Mouse (Mus musculus): ENCODE measurements around the gene Slco1a6. TPM values are rescaled to one million over a fixed set of nuclear protein-coding genes. Genes with fewer than 3 reads are reported as not detected.

Slco1a6 gene
- not detected for polyA plus RNA-seq (2015; fragmentation: Illumina TruSeq; extraction: RNeasy Lipid Tissue Mini Kit (QIAGEN cat#74804); ENCODE audit: low read depth, low replicate concordance)

GRCm38 (mm10) chr6:142208421-142208820, at the start of gene Slco1a6:
Gene Slco1a6 (minus strand): TSS chr6:142208521.

Other genes with a start within 250 kb of the Slco1a6 start
- not detected for gene Gm6614, start 197.1 kb downstream of the Slco1a6 start, polyA plus RNA-seq (2015; fragmentation: Illumina TruSeq; extraction: RNeasy Lipid Tissue Mini Kit (QIAGEN cat#74804); ENCODE audit: low read depth, low replicate concordance)
- gene Iapp, start 89.9 kb upstream of the Slco1a6 start, polyA plus RNA-seq (2015; fragmentation: Illumina TruSeq; extraction: RNeasy Lipid Tissue Mini Kit (QIAGEN cat#74804); ENCODE audit: low read depth, low replicate concordance) = not detected
- 0.18 TPM for gene Slco1a5, start 114.5 kb upstream of the Slco1a6 start, polyA plus RNA-seq (2015; fragmentation: Illumina TruSeq; extraction: RNeasy Lipid Tissue Mini Kit (QIAGEN cat#74804); ENCODE audit: low read depth, low replicate concordance)
- 14.1 TPM for gene Pyroxd1, start 137.1 kb upstream of the Slco1a6 start, polyA plus RNA-seq (2015; fragmentation: Illumina TruSeq; extraction: RNeasy Lipid Tissue Mini Kit (QIAGEN cat#74804); ENCODE audit: low read depth, low replicate concordance)
- 20.0 TPM for gene Recql, start 178.6 kb upstream of the Slco1a6 start, polyA plus RNA-seq (2015; fragmentation: Illumina TruSeq; extraction: RNeasy Lipid Tissue Mini Kit (QIAGEN cat#74804); ENCODE audit: low read depth, low replicate concordance)
- 31.3 TPM for gene Golt1b, start 178.7 kb upstream of the Slco1a6 start, polyA plus RNA-seq (2015; fragmentation: Illumina TruSeq; extraction: RNeasy Lipid Tissue Mini Kit (QIAGEN cat#74804); ENCODE audit: low read depth, low replicate concordance)
- 3.8 TPM for gene Spx, start 204.9 kb upstream of the Slco1a6 start, polyA plus RNA-seq (2015; fragmentation: Illumina TruSeq; extraction: RNeasy Lipid Tissue Mini Kit (QIAGEN cat#74804); ENCODE audit: low read depth, low replicate concordance)